Mouse (Mus musculus): ENCODE data around the gene Ppp1r36. TPM values are rescaled to one million over a fixed set of nuclear protein-coding genes. Genes with fewer than 3 reads are reported as not detected.
A peak's percentile ranks its signal among the peaks of the same experiment; 100 is the strongest.

Ppp1r36 gene
- polyA plus RNA-seq, 1 experiment from 2014 or later, result 9.1 TPM

- peak; percentile 54; the same call in 1 of the 2 replicates for ATAC-seq (ENCODE audit: low read depth)
- no peak overlapping the region for H3K4me2 ChIP-seq (ENCODE audit: low read depth, low read length)
- no peak overlapping the region for H3K27ac ChIP-seq (ENCODE audit: low read length)
- 65% methylated on average over 8 of the region's 8 CpGs for WGBS
- no peaks in the 10 kb centered on the region for H3K4me1 ChIP-seq (replicated peaks; ENCODE audit: control insufficient read depth, insufficient read depth, low read length)
- H3K9me3 ChIP-seq (ENCODE audit: control insufficient read depth, low read length), result no peaks in the 10 kb centered on the region
- H3K9ac ChIP-seq (ENCODE audit: low read length), result no peak overlapping the region
- H3K36me3 ChIP-seq (ENCODE audit: control insufficient read depth, insufficient read depth, low read length), result peaks cover 10% of the 10 kb centered on the region
- no peaks in the 10 kb centered on the region for H3K27me3 ChIP-seq (ENCODE audit: control insufficient read depth, insufficient read depth, low read depth, low read length)
- H3K4me3 ChIP-seq (ENCODE audit: low read length), result no peak overlapping the region
Measured at GRCm38 (mm10) chr12:76385342-76385741, 32.0 kb upstream of the Ppp1r36 start.

DNA sequence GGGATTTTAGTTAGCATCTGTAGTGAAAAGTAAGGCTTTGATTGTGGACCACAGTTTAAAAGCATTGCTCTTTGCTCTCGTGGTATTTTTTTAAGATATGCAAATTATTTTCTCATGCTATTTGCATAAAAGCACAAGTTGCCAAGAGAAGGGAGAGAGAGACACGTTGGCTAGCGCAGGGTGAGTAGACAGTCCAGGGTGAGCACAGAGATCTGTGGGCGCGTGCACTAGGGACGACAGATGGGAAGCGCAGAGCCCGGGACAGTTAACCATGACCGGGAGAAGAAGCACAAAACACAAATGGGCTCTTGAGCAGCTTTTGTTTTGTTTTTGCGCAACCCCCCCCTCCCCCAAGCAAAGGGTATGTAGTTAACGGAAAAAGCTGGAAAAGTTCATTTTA, 28.5 kb upstream of the Ppp1r36 start:
- WGBS, result 67% methylated on average over 11 of the region's 11 CpGs
- no peak overlapping the region for H3K4me3 ChIP-seq (ENCODE audit: low read length)
- no peaks in the 10 kb centered on the region for H3K9me3 ChIP-seq (ENCODE audit: control insufficient read depth, low read length)
- no peaks in the 10 kb centered on the region for H3K4me1 ChIP-seq (replicated peaks; ENCODE audit: control insufficient read depth, insufficient read depth, low read length)
- no peak overlapping the region for H3K4me2 ChIP-seq (ENCODE audit: low read depth, low read length)
- no peak for ATAC-seq (ENCODE audit: low read depth)
- H3K27me3 ChIP-seq (ENCODE audit: control insufficient read depth, insufficient read depth, low read depth, low read length), result no peaks in the 10 kb centered on the region
- H3K27ac ChIP-seq (ENCODE audit: low read length), result no peak overlapping the region
- H3K36me3 ChIP-seq (ENCODE audit: control insufficient read depth, insufficient read depth, low read length), result peaks cover 10% of the 10 kb centered on the region
- H3K9ac ChIP-seq (ENCODE audit: low read length), result no peak overlapping the region

DNA sequence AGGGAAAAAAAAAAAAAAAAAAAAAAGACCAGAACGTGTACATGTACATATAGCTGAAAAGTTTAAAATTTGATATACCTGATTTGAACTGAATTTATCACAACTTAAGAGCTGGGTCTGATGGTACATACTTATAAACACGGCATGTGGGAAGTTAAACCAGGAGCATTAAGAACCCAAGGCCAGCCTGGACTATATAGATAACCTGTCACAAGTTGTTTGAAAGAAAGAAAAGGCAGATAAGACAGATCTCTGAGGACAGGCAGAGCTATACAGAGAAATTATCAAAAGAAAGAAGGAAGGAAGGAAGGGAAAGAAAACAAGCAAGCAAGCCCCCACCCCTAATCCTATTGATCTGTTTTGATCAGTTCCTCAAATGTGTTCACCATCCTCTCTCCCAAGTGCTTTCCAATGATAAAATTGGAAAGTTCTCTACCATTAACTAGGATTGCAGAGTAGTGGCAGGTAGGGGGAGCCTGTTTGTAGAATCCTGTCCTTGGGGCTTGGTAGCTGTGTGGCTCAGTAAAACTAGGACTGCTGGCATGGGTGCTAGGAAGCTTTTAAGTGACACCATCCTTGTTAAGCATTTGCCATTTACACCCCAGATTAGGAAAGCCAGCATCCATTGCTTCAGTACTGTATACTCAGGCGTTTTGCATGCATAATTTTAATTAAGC, 25.6 kb upstream of the Ppp1r36 start:
- peaks cover 1% of the 10 kb centered on the region; the same call in 1 of the 2 replicates for H3K36me3 ChIP-seq (ENCODE audit: control insufficient read depth, insufficient read depth, low read length)
- no peak overlapping the region for H3K9ac ChIP-seq (ENCODE audit: low read length)
- WGBS, result 72% methylated on average over 3 of the region's 3 CpGs
- no peak overlapping the region for H3K4me2 ChIP-seq (ENCODE audit: low read depth, low read length)
- no peak overlapping the region for H3K27ac ChIP-seq (ENCODE audit: low read length)
- no peaks in the 10 kb centered on the region for H3K4me1 ChIP-seq (replicated peaks; ENCODE audit: control insufficient read depth, insufficient read depth, low read length)
- H3K27me3 ChIP-seq (ENCODE audit: control insufficient read depth, insufficient read depth, low read depth, low read length), result no peaks in the 10 kb centered on the region
- ATAC-seq (ENCODE audit: low read depth), result no peak
- H3K9me3 ChIP-seq (ENCODE audit: control insufficient read depth, low read length), result no peaks in the 10 kb centered on the region
- no peak overlapping the region for H3K4me3 ChIP-seq (ENCODE audit: low read length)

DNA sequence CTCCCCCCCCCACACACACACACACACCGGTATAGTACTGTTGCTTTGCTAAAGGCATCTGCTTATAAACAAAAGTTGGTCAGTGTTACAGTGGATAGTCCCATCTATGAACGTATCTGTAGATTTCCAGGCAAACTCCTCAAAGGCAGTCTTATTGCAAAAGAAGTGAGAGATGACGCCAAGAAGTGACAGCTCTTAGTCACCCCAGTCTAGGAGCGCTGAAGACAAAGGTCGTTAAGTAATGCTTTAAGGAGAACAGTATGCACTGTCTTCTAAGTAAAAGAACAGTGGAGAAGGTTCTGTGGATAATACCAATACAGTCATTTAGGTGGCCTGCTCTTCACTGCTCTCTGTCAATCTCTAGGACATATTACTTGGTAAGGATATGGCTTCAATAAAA, 24.4 kb upstream of the Ppp1r36 start:
- H3K9me3 ChIP-seq (ENCODE audit: control insufficient read depth, low read length), result no peaks in the 10 kb centered on the region
- no peak overlapping the region for H3K9ac ChIP-seq (ENCODE audit: low read length)
- 61% methylated on average over 5 of the region's 5 CpGs for WGBS
- H3K4me1 ChIP-seq (replicated peaks; ENCODE audit: control insufficient read depth, insufficient read depth, low read length), result no peaks in the 10 kb centered on the region
- no peak overlapping the region for H3K4me2 ChIP-seq (ENCODE audit: low read depth, low read length)
- no peak overlapping the region for H3K4me3 ChIP-seq (ENCODE audit: low read length)
- no peak for ATAC-seq (ENCODE audit: low read depth)
- H3K36me3 ChIP-seq (ENCODE audit: control insufficient read depth, insufficient read depth, low read length), result no peaks in the 10 kb centered on the region
- H3K27me3 ChIP-seq (ENCODE audit: control insufficient read depth, insufficient read depth, low read depth, low read length), result no peaks in the 10 kb centered on the region
- H3K27ac ChIP-seq (ENCODE audit: low read length), result no peak overlapping the region

DNA sequence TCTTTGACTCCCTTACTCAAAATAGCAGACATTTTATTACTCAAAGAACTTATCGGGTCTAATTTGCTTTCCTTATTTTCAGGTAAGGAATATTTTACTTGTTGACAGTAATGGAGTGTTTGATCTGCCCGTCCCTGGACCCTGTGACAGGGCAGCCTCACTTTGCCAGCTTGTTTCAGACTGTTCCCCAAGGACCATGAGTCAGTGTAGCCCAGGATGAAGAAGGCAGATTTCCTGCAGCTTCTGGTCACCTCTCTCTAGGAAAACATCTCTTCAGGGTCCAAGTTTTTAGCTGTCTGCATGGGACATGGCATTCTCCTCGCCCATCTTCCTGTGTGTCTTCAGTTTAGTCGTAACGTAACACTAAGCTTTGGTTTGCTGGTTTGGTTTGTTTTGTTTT, 20.1 kb upstream of the Ppp1r36 start:
- H3K4me3 ChIP-seq (ENCODE audit: low read length), result no peak overlapping the region
- H3K4me2 ChIP-seq (ENCODE audit: low read depth, low read length), result no peak overlapping the region
- peaks cover 8% of the 10 kb centered on the region; the same call in 1 of the 2 replicates for H3K4me1 ChIP-seq (replicated peaks; ENCODE audit: control insufficient read depth, insufficient read depth, low read length)
- no peaks in the 10 kb centered on the region for H3K36me3 ChIP-seq (ENCODE audit: control insufficient read depth, insufficient read depth, low read length)
- no peaks in the 10 kb centered on the region for H3K27me3 ChIP-seq (ENCODE audit: control insufficient read depth, insufficient read depth, low read depth, low read length)
- no peak overlapping the region for H3K9ac ChIP-seq (ENCODE audit: low read length)
- WGBS, result 82% methylated on average over 5 of the region's 5 CpGs
- no peak overlapping the region for H3K27ac ChIP-seq (ENCODE audit: low read length)
- H3K9me3 ChIP-seq (ENCODE audit: control insufficient read depth, low read length), result no peaks in the 10 kb centered on the region
- no peak for ATAC-seq (ENCODE audit: low read depth)

DNA sequence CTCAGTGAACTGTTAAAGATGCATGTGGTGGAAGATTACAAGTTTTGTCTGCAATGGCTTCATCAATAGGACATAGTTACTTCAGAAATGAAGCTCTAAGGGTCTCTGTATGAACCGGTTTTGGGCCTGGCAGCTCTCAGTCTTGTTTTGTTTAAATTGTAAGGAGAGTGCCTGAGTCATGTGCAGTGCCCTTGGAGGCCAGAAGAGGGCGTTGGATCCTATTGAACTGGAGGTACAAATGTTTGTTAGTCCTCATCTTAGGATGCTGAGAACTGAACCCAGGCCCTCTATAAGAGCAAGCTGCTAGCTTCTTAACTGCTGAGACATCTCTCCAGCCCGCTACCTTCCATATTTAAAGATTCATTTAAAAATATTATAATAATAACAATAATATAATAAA, 15.7 kb upstream of the Ppp1r36 start:
- H3K4me3 ChIP-seq (ENCODE audit: low read length), result no peak overlapping the region
- H3K9ac ChIP-seq (ENCODE audit: low read length), result no peak overlapping the region
- no peak for ATAC-seq (ENCODE audit: low read depth)
- H3K9me3 ChIP-seq (ENCODE audit: control insufficient read depth, low read length), result no peaks in the 10 kb centered on the region
- 50% methylated on average over 3 of the region's 3 CpGs for WGBS
- no peak overlapping the region for H3K4me2 ChIP-seq (ENCODE audit: low read depth, low read length)
- H3K4me1 ChIP-seq (replicated peaks; ENCODE audit: control insufficient read depth, insufficient read depth, low read length), result peaks cover 28% of the 10 kb centered on the region
- H3K36me3 ChIP-seq (ENCODE audit: control insufficient read depth, insufficient read depth, low read length), result no peaks in the 10 kb centered on the region
- no peak overlapping the region for H3K27ac ChIP-seq (ENCODE audit: low read length)
- H3K27me3 ChIP-seq (ENCODE audit: control insufficient read depth, insufficient read depth, low read depth, low read length), result peaks cover 17% of the 10 kb centered on the region

GRCm38 (mm10) chr12:76402991-76403885, 14.1 kb upstream of the Ppp1r36 start:
- Histone ChIP-seq H3K4me3 (ENCODE audit: low read length) (peak overlapping the region; percentile 78), H3K27me3 (ENCODE audit: control insufficient read depth, insufficient read depth, low read depth, low read length) (peaks cover 24% of the 10 kb centered on the region), H3K27ac (ENCODE audit: low read length) (peak overlapping the region; percentile 96), H3K9ac (ENCODE audit: low read length) (peak overlapping the region; percentile 86), H3K36me3 (ENCODE audit: control insufficient read depth, insufficient read depth, low read length) (no peaks in the 10 kb centered on the region), H3K9me3 (ENCODE audit: control insufficient read depth, low read length) (no peaks in the 10 kb centered on the region), H3K4me2 (ENCODE audit: low read depth, low read length) (peak overlapping the region; percentile 76), H3K4me1 (replicated peaks; ENCODE audit: control insufficient read depth, insufficient read depth, low read length) (peaks cover 27% of the 10 kb centered on the region)
- 1% methylated on average over 38 of the region's 54 CpGs for WGBS
- peak; percentile 90 for ATAC-seq (ENCODE audit: low read depth)

GRCm38 (mm10) chr12:76403886-76404537, 13.3 kb upstream of the Ppp1r36 start, which contains the start of gene Hspa2:
TSS of gene Hspa2 (plus strand) at chr12:76404176.
- H3K36me3 ChIP-seq (ENCODE audit: control insufficient read depth, insufficient read depth, low read length), result no peaks in the 10 kb centered on the region
- ATAC-seq (ENCODE audit: low read depth), result peak; percentile 98
- peak within 1 kb of the TSS; percentile 78 for H3K4me3 ChIP-seq (ENCODE audit: low read length)
- H3K9ac ChIP-seq (ENCODE audit: low read length), result peak within 1 kb of the TSS; percentile 86
- peaks cover 21% of the 10 kb centered on the region for H3K4me1 ChIP-seq (replicated peaks; ENCODE audit: control insufficient read depth, insufficient read depth, low read length)
- under 1% methylated on average over 52 of the region's 54 CpGs for WGBS
- H3K27ac ChIP-seq (ENCODE audit: low read length), result peak within 1 kb of the TSS; percentile 96
- no peaks in the 10 kb centered on the region for H3K9me3 ChIP-seq (ENCODE audit: control insufficient read depth, low read length)
- peak within 1 kb of the TSS; percentile 76 for H3K4me2 ChIP-seq (ENCODE audit: low read depth, low read length)
- peaks cover 24% of the 10 kb centered on the region for H3K27me3 ChIP-seq (ENCODE audit: control insufficient read depth, insufficient read depth, low read depth, low read length)

- Histone ChIP-seq H3K4me1 (replicated peaks; ENCODE audit: control insufficient read depth, insufficient read depth, low read length) (peaks cover 21% of the 10 kb centered on the region), H3K36me3 (ENCODE audit: control insufficient read depth, insufficient read depth, low read length) (no peaks in the 10 kb centered on the region), H3K4me2 (ENCODE audit: low read depth, low read length) (peak overlapping the region; percentile 76), H3K9me3 (ENCODE audit: control insufficient read depth, low read length) (no peaks in the 10 kb centered on the region), H3K27ac (ENCODE audit: low read length) (no peak overlapping the region), H3K27me3 (ENCODE audit: control insufficient read depth, insufficient read depth, low read depth, low read length) (peaks cover 24% of the 10 kb centered on the region), H3K9ac (ENCODE audit: low read length) (no peak overlapping the region; the same call in 1 of the 2 replicates), H3K4me3 (ENCODE audit: low read length) (peak overlapping the region; percentile 78)
- no peak for ATAC-seq (ENCODE audit: low read depth)
- WGBS, result 6% methylated on average over 20 of the region's 20 CpGs
Measured at GRCm38 (mm10) chr12:76404836-76405182, 12.5 kb upstream of the Ppp1r36 start.

Measured in lung, embryonic 16.5 days (tissue).